Mouse (Mus musculus): ENCODE results near the gene C1qtnf1. TPM values are rescaled to one million over a fixed set of nuclear protein-coding genes. Genes with fewer than 3 reads are reported as not detected.

C1qtnf1 gene
- total RNA-seq, 2 experiments from 2014 or later = 33.7 to 39.7 TPM

GRCm38 (mm10) chr11:118460280-118460679 lies 32.3 kb downstream of the C1qtnf1 start:
- intact Hi-C loops (cut with DNase I) = no loop called here
- DNase-seq = peak in 1 of 2 experiments; percentile 50

- intact Hi-C loops (cut with DNase I) = no loop called here
- no peak for DNase-seq
Measured at GRCm38 (mm10) chr11:118467441-118468035, 39.5 kb downstream of the C1qtnf1 start.

- intact Hi-C loops (cut with DNase I) = no loop called here
- DNase-seq = no peak
Measured at GRCm38 (mm10) chr11:118469509-118470160, 41.6 kb downstream of the C1qtnf1 start.

- DNase-seq = peak in 1 of 2 experiments; percentile 29
- intact Hi-C loops (cut with DNase I) = no loop called here
Measured at GRCm38 (mm10) chr11:118470234-118470966, 42.4 kb downstream of the C1qtnf1 start.

- DNase-seq = no peak
- intact Hi-C loops (cut with DNase I) = no loop called here
Measured at GRCm38 (mm10) chr11:118471676-118472075, 43.7 kb downstream of the C1qtnf1 start.

GRCm38 (mm10) chr11:118473161-118473560 lies 45.2 kb downstream of the C1qtnf1 start:
- no peak for DNase-seq
- intact Hi-C loops (cut with DNase I) = no loop called here

- no peak for DNase-seq
- intact Hi-C loops (cut with DNase I) = no loop called here
Measured at GRCm38 (mm10) chr11:118473842-118474500, 46.0 kb downstream of the C1qtnf1 start.

GRCm38 (mm10) chr11:118475496-118476083 lies 47.6 kb downstream of the C1qtnf1 start:
- DNase-seq = no peak
- intact Hi-C loops (cut with DNase I) = no loop called here

- DNase-seq = peak; percentile 95 to 96
- intact Hi-C loops (cut with DNase I) = no loop called here
Measured at GRCm38 (mm10) chr11:118476396-118477373, 48.7 kb downstream of the C1qtnf1 start, which contains the start of gene Engase. Gene Engase, plus strand, starts transcription at chr11:118476829.

- peak in 1 of 2 experiments; percentile 28 for DNase-seq
Measured at GRCm38 (mm10) chr11:118479776-118480175, 51.8 kb downstream of the C1qtnf1 start.

GRCm38 (mm10) chr11:118481231-118481630 lies 53.2 kb downstream of the C1qtnf1 start:
- DNase-seq = no peak
- intact Hi-C loops (cut with DNase I) = no loop called here

More at GRCm38 (mm10) chr11:118479776-118480175, 51.8 kb downstream of the C1qtnf1 start:
- intact Hi-C loops (cut with DNase I) = no loop called here

- intact Hi-C loops (cut with DNase I) = no loop called here
- DNase-seq = no peak
Measured at GRCm38 (mm10) chr11:118481751-118482150, 53.7 kb downstream of the C1qtnf1 start.

- intact Hi-C loops (cut with DNase I) = no loop called here
- DNase-seq = no peak
Measured at GRCm38 (mm10) chr11:118484169-118484568, 56.2 kb downstream of the C1qtnf1 start.

GRCm38 (mm10) chr11:118485338-118485737 lies 57.3 kb downstream of the C1qtnf1 start:
- intact Hi-C loops (cut with DNase I) = no loop called here

GRCm38 (mm10) chr11:118485780-118486179 lies 57.8 kb downstream of the C1qtnf1 start:
- DNase-seq = no peak
- intact Hi-C loops (cut with DNase I) = no loop called here

More at GRCm38 (mm10) chr11:118485338-118485737, 57.3 kb downstream of the C1qtnf1 start:
- DNase-seq = no peak

- intact Hi-C loops (cut with DNase I) = no loop called here
- DNase-seq = no peak
Measured at GRCm38 (mm10) chr11:118486281-118486680, 58.3 kb downstream of the C1qtnf1 start.

GRCm38 (mm10) chr11:118486881-118487772 lies 59.1 kb downstream of the C1qtnf1 start:
- peak in 1 of 2 experiments; percentile 35 for DNase-seq
- intact Hi-C loops (cut with DNase I) = no loop called here

Measured in heart, postnatal 14 days (tissue).